Mouse (Mus musculus) monocyte, adult 2 months (primary cell): ENCODE data around the gene Xpo4.

Experiments used
- DNase-seq, 2 experiments: peaks; one replicate each; pipeline ENCODE4 v3.0.0; 2022; ENCODE audit warnings: low spot score in 2 of 2, low read depth in 1 of 2

Gene Xpo4

DNA sequence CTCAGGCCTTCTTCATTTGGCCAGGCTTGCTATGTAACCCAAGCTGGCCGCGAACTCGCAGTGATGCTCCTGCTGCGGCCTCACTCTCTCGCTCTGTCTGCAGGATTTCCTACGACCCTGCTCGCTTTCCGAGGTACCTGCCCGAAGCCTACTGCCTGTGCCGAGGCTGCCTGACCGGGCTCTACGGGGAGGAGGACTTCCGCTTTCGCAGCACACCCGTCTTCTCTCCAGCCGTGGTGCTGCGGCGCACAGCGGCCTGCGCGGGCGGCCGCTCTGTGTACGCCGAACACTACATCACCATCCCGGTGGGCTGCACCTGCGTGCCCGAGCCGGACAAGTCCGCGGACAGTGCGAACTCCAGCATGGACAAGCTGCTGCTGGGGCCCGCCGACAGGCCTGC is 123.0 kb downstream of the Xpo4 start:
- no peak for DNase-seq

DNA sequence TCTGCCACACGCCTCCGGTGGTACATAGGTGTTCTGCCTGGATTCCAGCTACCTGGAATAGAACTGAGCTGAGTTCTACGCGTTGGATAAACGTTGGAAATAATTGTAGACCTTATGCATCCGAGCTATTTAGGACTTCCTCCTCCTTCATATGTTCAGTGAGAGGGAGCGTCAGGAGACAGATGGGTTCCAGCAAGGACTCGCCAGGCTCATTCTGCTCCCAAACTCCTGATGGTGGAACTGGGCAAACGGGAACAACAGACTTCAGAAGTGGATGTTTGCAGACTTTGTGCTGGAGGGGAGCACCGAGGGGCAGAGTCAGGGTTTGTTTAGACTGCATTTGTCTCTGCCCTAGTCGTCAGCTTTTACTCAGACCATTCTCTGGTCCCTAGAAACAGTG is 124.5 kb downstream of the Xpo4 start:
- no peak for DNase-seq

DNA sequence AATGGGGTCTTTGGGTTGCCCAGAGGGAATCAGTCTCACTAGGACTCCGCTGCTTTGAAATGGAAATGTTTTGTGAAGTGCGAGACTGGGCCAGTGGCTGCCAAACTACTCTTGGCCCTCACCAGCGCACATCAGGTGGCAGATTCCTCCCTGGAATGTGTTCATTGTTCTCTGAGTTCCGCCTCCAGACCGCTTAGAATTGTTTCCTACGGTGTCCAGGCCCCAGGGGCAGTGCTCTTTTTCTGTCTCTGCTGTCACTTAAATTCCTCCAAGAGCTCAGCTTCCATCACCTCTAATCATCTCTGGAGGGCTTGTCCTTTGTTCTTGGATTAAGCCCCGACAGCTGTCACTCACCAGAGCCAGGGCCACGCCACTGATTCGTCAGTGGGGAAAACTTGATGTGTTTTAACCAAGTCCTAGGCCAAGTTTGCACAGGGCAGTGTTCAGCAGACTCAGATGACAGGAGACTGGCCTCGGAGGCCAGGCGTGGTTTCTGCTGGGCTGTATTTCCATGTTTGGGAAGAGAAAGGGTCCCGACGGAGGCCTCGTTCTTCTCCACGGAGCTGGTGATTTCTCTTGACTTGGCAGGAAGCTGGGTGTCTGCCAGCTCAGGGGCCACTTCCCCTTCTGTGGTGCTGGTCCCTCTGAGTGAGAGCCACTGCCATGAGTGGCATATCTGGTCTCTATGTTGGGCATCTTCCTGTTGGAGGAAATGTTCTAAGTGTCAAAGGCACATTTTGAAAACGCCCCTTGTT is 127.8 kb downstream of the Xpo4 start:
- peak; percentile 28 to 48 for DNase-seq

DNA sequence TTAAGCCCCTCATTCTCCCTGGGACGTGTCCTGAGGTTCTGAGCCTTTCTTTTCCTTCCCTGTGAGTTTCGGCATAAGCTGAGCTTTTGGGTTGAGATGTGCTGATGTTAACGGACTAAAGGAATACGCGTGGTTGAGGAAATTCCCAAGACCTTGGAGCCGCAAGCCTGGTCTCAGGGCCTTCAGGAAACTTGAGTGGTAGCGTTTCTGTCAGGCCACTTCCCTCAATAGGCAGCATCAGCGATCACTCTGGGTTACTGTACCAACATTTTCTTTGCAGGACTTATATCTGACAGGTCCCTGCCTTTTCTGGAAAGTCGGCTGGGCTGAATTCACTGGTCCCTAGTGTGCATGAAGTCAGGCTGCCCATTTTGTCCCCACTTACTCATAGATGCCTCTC is 128.4 kb downstream of the Xpo4 start:
- no peak for DNase-seq

DNA sequence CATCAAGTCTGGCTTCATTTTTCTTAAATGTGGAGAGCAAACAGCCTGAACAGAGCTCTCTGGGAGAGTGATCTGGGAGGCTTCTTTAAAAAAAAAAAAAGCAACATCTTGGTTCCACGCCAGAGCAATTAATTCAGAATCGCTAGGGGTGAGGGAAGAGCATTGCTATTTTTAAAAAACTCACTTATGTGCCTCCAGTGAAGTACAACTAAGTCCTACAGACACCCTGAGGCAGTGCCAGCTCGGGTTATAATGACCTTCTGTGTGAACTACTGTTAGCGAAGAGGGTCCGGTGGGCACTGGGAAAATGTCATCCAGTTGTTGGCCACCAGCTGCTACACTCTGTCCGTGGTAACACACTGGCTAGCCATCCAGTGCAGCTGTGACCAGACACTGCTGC is 129.6 kb downstream of the Xpo4 start:
- no peak for DNase-seq

DNA sequence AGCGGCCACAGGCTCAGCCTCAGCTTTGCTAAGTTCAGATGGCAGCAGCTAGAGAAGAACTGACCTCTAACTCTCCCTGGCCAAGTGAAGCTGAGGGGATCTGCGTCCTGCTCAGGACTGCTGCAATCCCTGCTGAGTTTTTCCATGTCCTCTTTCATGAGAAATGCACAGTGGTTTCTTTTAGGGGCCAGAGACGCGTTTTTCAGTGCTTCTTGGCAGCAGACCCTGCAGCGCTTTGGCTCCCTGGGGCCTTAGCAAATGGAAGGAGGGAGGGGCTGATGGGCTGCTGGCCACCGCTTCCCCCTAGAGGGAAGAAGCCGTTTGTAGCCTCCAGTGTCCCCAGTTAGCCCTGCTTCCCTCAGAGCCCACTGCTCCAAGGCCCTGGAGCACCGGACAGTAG is 130.3 kb downstream of the Xpo4 start:
- no peak for DNase-seq

DNA sequence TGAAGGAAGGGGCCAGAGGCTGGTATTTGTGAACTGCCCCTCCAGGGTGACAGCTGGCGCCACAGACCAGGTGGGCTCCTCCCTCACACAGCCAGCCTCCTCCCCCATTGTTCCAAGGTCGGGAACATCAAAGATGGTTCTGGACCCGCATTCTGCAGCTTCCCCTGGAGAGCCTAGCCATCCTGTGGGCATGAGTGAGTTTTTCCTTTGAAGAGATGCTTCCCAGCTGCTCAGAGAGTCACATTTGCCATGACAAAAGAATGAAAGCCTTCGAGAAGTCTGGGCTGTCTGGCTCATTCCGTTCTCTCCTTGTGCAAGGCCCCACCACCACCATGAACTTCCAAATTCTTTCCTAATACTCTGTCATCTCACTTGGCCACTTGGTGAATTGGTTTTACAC is 130.9 kb downstream of the Xpo4 start:
- no peak for DNase-seq

DNA sequence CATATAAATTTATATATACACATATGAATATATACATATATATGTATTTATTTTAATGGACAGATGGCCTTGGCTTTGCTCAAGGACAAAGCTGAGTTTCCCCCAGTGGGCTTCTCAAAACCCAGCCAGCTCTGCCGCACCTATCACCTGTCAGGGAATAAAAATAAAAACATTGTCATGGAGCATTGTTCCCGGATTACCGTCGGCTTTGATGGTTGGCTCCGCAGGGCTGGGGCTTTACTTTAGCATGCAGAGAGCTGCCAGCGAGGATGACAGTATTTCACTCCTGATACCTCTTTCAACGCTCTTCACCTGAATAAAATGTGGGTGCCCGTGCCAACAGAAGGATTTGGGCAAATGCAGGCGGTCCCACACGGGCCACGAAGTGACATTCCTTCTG is 131.4 kb downstream of the Xpo4 start:
- no peak for DNase-seq

DNA sequence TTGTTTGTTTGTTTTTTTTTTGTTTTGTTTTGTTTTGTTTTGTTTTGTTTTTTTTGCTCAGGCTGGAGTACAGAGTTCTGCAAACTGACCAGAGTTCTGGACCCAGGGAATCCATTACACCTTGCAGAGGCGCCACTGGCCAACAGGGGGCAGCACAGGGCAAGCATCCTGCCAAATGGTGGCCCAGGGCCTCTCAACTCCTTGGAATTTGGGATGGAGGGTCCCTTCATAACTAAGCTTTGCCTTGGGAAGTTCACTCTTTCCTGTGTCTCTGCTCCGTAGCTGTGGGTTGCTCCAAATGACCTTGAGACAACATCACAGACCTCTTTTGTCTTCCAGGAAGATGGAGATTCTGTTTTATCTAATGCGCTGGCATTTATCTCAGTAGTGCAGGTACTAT is 132.0 kb downstream of the Xpo4 start:
- peak in 1 of 2 experiments; percentile 29 for DNase-seq

DNA sequence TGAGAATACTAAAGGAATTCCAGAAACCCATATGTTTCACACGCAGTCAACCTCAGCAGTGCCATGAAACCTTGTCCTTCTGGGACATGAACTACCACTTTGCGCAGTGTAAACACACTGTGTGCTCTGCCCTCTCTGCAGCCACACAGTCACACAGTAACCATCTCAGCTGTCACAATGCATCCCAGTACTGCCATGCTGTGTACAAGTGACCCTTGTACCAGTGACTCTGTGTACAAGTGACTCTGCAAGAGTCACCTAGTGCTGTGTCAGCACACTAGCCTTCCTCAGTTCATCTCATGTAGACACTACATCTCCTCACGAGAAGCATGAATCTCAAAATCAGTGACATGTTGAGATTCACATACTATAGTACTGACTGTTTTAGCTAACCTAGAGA is 132.7 kb downstream of the Xpo4 start:
- no peak for DNase-seq

DNA sequence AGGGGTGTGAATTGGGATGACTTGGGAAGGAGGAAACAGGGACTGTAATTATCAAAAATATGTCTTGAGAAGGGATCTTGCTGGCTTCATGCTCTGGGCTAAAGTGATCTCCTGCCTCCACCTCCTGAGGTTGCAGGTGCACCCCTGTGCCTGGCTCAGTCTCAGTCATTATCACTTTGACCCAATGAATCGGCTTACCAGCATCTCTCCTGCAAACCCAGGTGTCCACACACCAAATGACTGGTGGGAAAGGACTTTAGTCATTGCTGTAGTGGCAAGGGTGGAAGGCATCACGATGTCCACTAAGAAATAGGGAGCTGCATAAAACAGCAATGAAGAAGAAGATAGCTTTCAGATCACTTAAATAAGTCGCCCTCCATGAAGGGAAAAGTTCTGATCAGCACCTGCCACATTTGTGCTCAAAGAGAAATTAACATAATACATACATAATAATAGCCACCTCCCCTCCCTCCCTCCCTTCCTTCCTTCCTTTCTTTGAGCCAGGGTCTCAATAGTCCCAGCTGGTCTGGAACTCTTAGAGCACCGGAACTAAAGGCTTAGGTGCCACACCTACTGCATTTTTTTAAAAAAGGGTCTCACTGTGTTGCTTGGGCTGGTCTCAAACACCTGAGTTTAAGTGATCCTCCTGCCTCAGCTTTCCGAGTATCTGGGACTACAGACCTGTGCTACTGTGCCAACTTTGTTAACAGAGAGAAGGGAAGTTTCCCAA is 135.3 kb downstream of the Xpo4 start:
- no peak for DNase-seq

DNA sequence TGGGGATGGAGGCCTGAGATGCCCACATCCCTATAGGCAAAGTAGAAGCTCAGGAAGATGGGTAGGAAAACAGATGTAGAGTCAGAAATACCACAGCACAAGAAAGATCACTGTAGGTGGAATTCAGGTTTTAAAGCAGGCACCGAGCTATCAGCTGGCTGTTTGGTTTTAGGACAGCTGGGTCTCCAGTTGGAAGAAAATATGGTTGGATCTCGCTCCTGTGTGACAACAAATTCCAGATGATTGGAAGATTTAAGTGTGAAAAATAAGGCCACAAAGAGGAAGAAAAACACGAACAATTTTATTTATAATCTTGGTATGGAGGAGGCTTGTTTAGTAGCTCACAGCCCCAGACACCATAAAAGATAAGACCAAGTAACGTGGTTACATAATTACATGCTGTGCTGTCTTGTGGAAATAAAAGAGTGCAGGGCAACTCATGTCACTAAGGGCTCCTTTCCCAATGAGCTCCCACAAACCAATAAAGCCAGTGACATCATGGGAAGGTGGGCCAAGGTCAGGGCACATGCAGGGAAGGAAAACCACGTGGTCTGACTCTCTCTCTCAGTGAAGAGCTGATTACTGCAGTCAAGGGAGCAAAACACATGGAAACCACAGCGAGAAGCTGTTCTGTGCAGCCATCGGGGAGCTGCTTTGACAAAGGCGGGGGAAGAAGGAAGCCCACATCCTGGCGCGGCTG is 136.0 kb downstream of the Xpo4 start:
- no peak for DNase-seq

DNA sequence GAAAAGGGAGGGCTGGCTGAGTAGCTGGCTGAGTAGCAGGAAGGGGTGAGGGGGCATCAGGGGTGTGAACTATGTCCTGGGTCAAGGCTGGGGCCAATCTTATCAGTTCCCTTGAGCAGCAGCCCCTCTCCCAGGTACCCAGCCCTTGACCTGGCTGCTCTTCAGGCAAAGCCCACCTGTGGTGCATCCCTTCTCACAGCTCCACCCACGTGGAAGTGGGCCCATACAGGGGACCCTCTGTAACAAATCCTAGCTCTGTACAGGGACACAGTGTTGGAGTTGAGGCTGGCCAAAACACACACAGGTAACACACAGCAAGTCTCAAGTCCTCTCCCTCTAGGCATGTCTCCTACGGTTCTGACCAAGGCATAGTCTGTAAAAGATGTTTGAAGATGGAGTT is 137.6 kb downstream of the Xpo4 start:
- DNase-seq: no peak
